Mouse (Mus musculus) brown adipose tissue, adult 24 weeks (tissue): ENCODE results near the gene Ncstn. TPM values are rescaled to one million over a fixed set of nuclear protein-coding genes. Genes with fewer than 3 reads are reported as not detected.

Experiments
- H3K27ac ChIP-seq: fragments of 200-500 bp; replicated peaks from 2 replicates; pipeline ENCODE4 v1.5.1; 2012; ENCODE audit warnings: low read depth, mild to moderate bottlenecking, low read length
- H3K4me1 ChIP-seq: fragments of 200-500 bp; 2 replicates; pipeline ENCODE4 v1.6.1; 2012; ENCODE audit warnings: low read length, mixed read lengths; ENCODE audit not compliant: control insufficient read depth, insufficient read depth, insufficient read length
- H3K4me3 ChIP-seq: fragments of 200-500 bp; 2 replicates; pipeline ENCODE4 v1.5.1; 2012; ENCODE audit warnings: low read depth, mild to moderate bottlenecking, low read length, moderate library complexity; ENCODE audit not compliant: insufficient read depth
- polyA plus RNA-seq: library from polyadenylated mRNA; stranded (reverse); fragments of >200 nt; gene quantifications from 2 replicates; pipeline ENCODE4 v1.2.4, GENCODE M21; 2012; ENCODE audit not compliant: missing spikeins, insufficient read depth, insufficient read length

Gene Ncstn
- polyA plus RNA-seq, 1 experiment: 25.1 TPM

DNA sequence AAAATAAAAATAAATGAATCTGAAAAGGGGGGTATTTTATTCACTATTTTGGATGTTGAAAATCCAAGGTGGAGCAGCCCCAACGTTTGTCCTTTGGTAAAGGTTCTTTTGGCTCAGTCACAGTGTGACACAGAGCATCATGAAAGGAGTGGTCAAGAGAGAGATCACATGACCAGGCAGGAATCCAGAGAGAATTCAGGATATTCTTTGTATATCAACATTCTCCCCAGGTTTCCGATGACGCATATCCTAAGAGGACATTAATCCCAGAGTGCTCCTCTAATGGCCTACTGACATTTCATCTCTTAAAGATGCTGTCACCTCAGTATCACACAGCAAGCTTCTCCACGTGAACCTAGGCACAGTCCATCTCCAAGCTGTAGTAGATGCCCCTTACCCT is 21.0 kb upstream of the Ncstn start:
- H3K4me1 ChIP-seq: no peaks in the 10 kb centered on the region
- H3K27ac ChIP-seq: no peak overlapping the region
- H3K4me3 ChIP-seq: no peak overlapping the region

DNA sequence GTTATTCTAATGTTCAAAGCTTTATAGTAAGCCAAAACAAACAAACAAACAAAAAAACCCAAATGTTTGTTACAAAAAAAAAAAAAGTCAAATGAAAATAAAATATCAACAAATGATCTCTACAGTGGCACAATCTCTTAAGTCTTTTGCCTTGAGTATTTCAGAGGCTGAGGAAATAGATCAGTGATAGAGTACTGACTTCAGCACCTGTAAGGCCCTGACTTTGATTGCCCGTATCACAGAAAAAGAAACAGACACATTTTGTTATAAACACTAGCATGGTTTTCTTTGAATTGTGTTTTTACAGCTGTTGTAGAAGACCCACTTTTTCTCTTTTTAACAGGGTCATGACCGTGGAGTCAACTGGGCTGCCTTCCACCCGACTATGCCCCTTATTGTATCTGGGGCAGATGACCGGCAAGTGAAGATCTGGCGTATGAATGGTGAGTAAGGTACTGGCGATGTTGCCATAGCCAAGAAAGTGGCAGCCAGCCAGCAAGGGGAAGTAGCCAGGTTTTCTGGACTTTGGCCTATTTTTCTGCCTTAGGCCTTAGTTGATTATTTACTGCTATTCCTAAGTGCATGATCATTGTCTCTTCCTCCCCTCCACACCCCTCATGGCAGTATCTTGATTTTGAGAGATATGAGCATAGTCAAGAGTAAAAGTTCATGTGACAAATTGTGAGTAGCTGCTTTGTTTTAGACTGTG is 16.9 kb upstream of the Ncstn start:
- Histone ChIP-seq H3K27ac (no peak overlapping the region), H3K4me1 (no peaks in the 10 kb centered on the region), H3K4me3 (no peak overlapping the region)

DNA sequence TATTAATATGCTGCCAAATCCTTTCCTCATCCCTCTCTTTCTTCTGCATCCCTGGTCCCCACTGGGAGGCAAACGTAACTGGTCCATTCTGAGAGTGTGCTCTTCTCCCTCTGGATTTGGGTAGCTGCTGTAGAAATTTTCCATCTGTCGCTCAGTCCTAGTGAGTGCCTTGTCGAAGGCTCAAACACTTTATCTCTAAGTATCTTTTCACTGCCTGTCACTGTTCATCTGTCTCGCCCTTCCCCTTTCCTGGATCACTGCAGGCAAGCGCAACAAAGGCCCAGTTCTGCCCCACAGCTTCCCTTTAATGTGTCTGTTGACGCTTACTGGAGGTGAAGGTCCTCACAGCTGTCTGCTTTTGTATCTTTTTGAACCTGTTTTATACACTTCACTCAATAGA is 12.6 kb upstream of the Ncstn start:
- Histone ChIP-seq H3K27ac (no peak overlapping the region), H3K4me3 (no peak overlapping the region), H3K4me1 (no peaks in the 10 kb centered on the region)

GRCm38 (mm10) chr1:172094295-172094694 is 11.7 kb upstream of the Ncstn start:
- Histone ChIP-seq H3K4me3 (no peak overlapping the region), H3K4me1 (no peaks in the 10 kb centered on the region), H3K27ac (no peak overlapping the region)

GRCm38 (mm10) chr1:172093522-172093921 is 10.9 kb upstream of the Ncstn start:
- H3K27ac ChIP-seq: no peak overlapping the region
- H3K4me3 ChIP-seq: no peak overlapping the region
- no peaks in the 10 kb centered on the region for H3K4me1 ChIP-seq

GRCm38 (mm10) chr1:172082899-172083445 is 377 bp upstream of the Ncstn start:
- Histone ChIP-seq H3K4me3 (peak overlapping the region; percentile 88), H3K4me1 (peaks cover 5% of the 10 kb centered on the region; the same call in 1 of the 2 replicates), H3K27ac (peak overlapping the region; percentile 67)

GRCm38 (mm10) chr1:172077981-172078380 is 4.6 kb downstream of the Ncstn start:
- H3K4me3 ChIP-seq: no peak overlapping the region

GRCm38 (mm10) chr1:172072604-172073003 is 10.0 kb downstream of the Ncstn start:
- Histone ChIP-seq H3K4me1 (no peaks in the 10 kb centered on the region), H3K27ac (no peak overlapping the region), H3K4me3 (no peak overlapping the region)

More at GRCm38 (mm10) chr1:172077981-172078380, 4.6 kb downstream of the Ncstn start:
- no peak overlapping the region for H3K27ac ChIP-seq
- 0 out of 2 replicates have a peak, but pooled peaks cover 2% of the 10 kb centered on the region for H3K4me1 ChIP-seq

- no peak overlapping the region for H3K4me3 ChIP-seq
- H3K27ac ChIP-seq: no peak overlapping the region
- H3K4me1 ChIP-seq: no peaks in the 10 kb centered on the region
Observed at GRCm38 (mm10) chr1:172071556-172071955, 11.0 kb downstream of the Ncstn start.

DNA sequence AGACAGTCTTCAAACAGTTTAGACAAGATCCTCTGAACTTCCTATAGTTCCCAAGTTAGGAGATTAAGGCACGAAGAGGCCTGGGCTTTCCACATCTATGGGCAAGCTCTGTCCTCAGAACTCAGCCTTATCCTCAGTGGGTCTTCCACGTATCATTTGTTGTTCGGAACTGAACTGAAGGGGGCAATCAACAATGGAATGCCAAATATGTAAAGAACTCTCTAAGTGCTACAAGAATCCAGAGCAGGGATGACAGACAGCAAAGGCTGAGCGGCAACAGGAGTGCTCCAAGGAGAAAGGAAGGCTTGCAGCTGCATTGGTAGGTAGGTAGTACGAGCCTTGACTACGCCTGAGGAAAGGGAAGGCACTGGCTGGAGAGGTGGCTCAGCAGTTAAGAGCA is 12.4 kb downstream of the Ncstn start:
- no peak overlapping the region for H3K27ac ChIP-seq
- no peak overlapping the region for H3K4me3 ChIP-seq
- H3K4me1 ChIP-seq: no peaks in the 10 kb centered on the region

DNA sequence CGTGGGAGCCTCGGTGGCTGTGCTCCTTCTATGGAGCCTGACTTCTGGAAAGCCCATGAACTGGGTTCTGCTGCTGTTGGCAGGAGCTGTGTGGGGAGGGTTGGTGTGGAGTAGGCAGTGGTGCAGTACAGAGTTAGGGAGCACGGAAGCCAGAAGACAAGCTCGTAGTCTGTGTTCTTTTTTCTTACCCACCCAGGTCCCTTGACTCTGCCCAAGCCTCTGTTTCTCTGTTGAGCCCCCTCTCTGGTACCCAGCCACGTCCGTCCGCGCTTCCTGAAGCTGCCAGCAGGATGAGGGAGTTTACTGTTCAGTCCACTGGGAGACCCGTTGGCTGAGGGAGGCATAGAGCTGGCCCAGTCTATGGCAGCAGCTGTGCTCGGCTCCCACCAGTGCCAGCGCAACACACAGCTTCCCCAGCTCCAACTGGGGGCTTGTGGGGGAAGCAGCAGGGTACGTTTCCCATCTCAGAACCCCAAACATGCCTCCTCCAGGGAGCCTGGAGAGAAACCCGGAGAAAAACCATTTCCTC is 17.9 kb downstream of the Ncstn start:
- Histone ChIP-seq H3K27ac (no peak overlapping the region), H3K4me1 (no peaks in the 10 kb centered on the region), H3K4me3 (no peak overlapping the region)

DNA sequence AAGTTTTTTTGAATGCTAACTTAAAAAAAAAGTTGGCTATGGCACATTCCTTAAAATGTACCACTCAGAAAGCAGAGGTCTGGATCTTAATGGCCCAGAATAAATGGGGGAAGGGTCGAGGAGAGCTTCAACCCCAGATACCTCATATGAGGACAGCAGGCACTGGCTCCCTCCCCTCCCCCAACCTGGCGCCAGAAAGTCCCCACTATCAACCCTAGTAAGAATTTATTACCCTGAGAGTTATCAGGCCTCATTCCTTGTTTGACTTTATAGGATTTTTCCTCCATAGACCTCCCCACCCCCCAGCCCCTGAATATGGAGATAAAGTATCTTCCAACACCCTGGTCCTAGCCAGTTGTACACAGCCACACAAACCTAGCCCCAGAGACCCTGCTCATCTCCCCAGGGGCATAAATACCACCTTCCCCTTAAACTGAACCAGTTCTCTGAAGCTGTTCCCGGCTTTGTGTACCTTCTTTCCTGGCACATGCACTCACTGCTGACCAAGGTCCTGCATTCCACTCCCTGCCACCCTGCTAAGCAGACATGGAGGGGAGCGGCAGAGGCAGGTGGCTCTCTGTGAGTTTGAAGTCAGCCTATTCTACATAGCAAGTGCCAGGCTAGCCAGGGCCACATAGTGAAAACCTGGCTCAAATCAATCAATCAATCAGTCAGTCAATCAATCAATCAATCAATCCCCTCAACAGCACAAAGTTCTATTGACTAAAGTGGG is 19.1 kb downstream of the Ncstn start:
- no peak overlapping the region for H3K27ac ChIP-seq
- no peaks in the 10 kb centered on the region for H3K4me1 ChIP-seq
- H3K4me3 ChIP-seq: no peak overlapping the region

DNA sequence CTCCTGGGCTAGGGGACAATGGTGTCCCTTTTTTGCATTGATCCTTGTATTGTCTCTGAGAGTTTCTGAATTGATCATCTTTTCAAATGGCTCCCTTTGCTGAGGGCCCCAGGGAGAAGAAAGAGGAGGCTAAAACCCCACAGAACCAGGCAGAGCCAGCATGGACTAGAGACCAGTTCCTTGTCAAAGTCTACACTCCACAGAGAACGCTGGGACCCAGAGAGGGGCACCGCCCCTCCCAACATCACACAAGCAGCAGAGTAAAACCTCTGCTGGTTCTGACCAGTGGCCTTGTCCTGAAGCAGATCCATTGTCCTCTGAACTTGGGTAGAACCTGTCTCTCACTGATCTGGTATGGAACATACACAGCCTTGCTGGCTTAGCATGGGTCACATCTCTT is 20.5 kb downstream of the Ncstn start:
- Histone ChIP-seq H3K4me1 (no peaks in the 10 kb centered on the region), H3K4me3 (no peak overlapping the region), H3K27ac (no peak overlapping the region)

DNA sequence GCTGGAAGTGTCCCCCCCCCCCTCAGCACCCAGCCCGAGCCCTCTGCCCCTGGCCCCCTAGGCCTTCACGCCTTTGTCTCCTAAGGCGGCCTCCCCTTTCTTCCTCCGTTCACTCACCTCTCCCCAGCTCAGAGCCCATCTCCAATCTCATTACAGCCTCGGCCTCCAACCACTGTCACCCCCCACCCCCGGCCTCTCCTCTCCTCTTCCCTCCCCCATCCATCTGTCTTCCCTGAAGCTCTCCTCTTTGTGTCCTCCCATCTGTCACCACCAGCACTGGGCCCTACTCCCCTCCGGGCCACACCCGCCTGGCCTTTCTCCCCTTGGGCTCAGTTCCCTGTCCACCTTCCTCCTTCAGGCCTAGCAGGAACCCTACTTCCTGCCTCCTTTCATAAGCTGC is 21.4 kb downstream of the Ncstn start:
- H3K4me3 ChIP-seq: no peak overlapping the region
- H3K27ac ChIP-seq: no peak overlapping the region
- no peaks in the 10 kb centered on the region for H3K4me1 ChIP-seq

GRCm38 (mm10) chr1:172060659-172061058 is 21.9 kb downstream of the Ncstn start:
- no peak overlapping the region for H3K4me3 ChIP-seq
- no peaks in the 10 kb centered on the region for H3K4me1 ChIP-seq
- no peak overlapping the region for H3K27ac ChIP-seq
